Mouse (Mus musculus) hindbrain, embryonic 13.5 days (tissue): ENCODE measurements around the gene Slc22a18. TPM values are rescaled to one million over a fixed set of nuclear protein-coding genes. Genes with fewer than 3 reads are reported as not detected.

Experiments used
- ATAC-seq: fragments of 200-750 bp; cut with Nextera tagmentation; 2 replicates; pipeline ENCODE4 v1.8.0; 2017; ENCODE audit warnings: moderate TSS enrichment; ENCODE audit not compliant: low FRiP score
- H3K27ac ChIP-seq: fragments of 300-500 bp; sonication (generic); 2 replicates; pipeline ENCODE4 v1.5.1; 2015; ENCODE audit warnings: inconsistent platforms, mild to moderate bottlenecking, moderate library complexity
- H3K27me3 ChIP-seq: fragments of 300-500 bp; sonication (generic); 2 replicates; pipeline ENCODE4 v1.6.1; 2015; ENCODE audit warnings: mild to moderate bottlenecking, inconsistent platforms
- H3K36me3 ChIP-seq: fragments of 300-500 bp; sonication (generic); 2 replicates; pipeline ENCODE4 v1.6.1; 2015; ENCODE audit warnings: mild to moderate bottlenecking, inconsistent platforms
- H3K4me1 ChIP-seq: fragments of 300-500 bp; sonication (generic); replicated peaks from 2 replicates; pipeline ENCODE4 v1.6.1; 2015; ENCODE audit warnings: inconsistent platforms
- H3K4me2 ChIP-seq: fragments of 300-500 bp; sonication (generic); 2 replicates; pipeline ENCODE4 v1.6.1; 2015; ENCODE audit warnings: inconsistent platforms, mild to moderate bottlenecking, moderate library complexity
- H3K4me3 ChIP-seq: fragments of 300-500 bp; sonication (generic); 2 replicates; pipeline ENCODE4 v1.5.1; 2015; ENCODE audit warnings: mild to moderate bottlenecking, inconsistent platforms
- H3K9ac ChIP-seq: fragments of 300-500 bp; sonication (generic); 2 replicates; pipeline ENCODE4 v1.6.1; 2015; ENCODE audit warnings: mild to moderate bottlenecking, inconsistent platforms
- H3K9me3 ChIP-seq: fragments of 300-500 bp; sonication (generic); 2 replicates; pipeline ENCODE4 v1.6.1; 2016; ENCODE audit warnings: inconsistent platforms
- WGBS: fragments of 180-500 bp; shearing (Covaris S2); methylation state at CpG from one replicate; pipeline ENCODE4 v1.1.7; 2015; 5-methylcytosine and 5-hydroxymethylcytosine counted together
- polyA plus RNA-seq: library from polyadenylated mRNA; unstranded; fragments of >200 nt; fragmentation: Nextera tagmentation; extraction: Ambion mirVana; gene quantifications from 2 replicates; pipeline ENCODE4 v1.2.1, GENCODE M21; 2015

Slc22a18 gene
- polyA plus RNA-seq, 1 experiment from 2014 or later, result 0.78 TPM

DNA sequence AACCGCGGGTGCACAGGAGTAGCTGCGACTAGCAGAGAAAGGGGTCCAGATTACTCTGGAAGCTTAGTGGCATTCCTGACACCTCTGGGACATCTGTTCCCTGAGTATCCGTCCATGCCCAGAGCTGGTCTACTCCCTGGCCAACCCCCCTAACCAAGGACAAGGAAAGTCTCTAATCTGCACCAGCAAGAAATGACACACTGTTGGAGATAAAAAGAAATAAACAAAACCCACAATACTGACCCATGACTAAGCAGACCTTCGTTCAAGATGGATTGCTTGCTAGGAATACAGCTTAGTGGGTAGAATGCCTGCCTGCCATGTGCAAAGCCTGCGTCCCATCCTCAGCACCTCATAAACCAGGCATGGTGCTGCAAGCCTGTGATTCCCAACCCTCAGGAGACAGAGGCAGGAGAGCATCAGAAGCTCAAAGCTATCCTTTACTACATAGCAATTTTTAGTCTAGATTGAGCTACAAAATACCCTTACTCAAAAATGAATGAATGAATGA is 20.1 kb downstream of the Slc22a18 start:
- no peak overlapping the region for H3K4me3 ChIP-seq

DNA sequence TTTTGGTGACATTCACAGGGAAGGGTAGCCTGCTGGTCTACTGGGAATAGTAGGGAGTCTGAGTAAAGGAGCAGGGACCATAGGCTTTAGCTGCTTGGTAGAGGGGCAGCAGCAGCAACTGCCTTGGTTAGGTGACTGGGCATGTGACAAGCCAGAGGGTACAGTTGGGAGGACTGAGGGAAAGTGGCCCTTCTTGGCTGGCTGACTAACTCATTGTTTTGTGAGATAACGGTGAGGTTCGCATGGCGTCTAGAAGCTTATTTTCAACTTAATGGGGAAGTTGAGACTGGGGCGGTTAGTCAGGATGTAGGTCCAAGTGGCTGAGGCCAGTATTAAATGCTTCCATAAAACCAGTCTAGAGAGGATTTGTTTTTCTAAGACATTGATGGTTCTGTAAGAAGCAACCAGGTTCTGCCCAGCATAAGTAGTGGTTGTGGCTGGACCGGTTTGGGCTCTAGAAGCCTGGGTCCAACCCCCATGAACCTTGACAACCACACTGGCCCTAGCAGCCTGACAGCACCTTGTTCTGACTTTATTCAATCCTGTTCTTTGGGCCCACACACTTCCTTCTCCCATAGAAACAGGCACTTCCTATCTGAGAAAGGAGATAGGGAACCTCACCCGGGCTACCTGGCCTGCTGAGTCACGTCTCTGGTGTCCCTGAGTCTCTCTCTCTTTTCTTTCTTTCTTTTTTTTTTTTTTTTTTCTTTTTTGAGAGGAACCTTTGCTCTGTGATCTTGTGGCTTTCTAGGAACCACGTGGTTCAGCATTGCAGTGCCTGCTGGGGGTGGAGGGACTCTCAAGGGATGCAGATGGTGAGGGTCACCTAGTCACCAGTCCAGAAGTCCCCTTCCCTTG is 21.8 kb downstream of the Slc22a18 start:
- Histone ChIP-seq H3K27me3 (peaks cover 40% of the 10 kb centered on the region), H3K9ac (no peak overlapping the region), H3K9me3 (no peaks in the 10 kb centered on the region), H3K4me1 (no peaks in the 10 kb centered on the region), H3K27ac (no peak overlapping the region), H3K36me3 (no peaks in the 10 kb centered on the region), H3K4me2 (no peak overlapping the region), H3K4me3 (no peak overlapping the region)
- ATAC-seq, result no peak
- 89% methylated on average over 8 of the region's 8 CpGs for WGBS

More for the DNA sequence above, 20.1 kb downstream of the Slc22a18 start:
- H3K4me2 ChIP-seq, result no peak overlapping the region
- H3K9ac ChIP-seq, result no peak overlapping the region
- no peak overlapping the region for H3K27ac ChIP-seq
- H3K9me3 ChIP-seq, result no peaks in the 10 kb centered on the region
- WGBS, result 89% methylated on average over 6 of the region's 6 CpGs
- no peaks in the 10 kb centered on the region for H3K4me1 ChIP-seq
- peaks cover 37% of the 10 kb centered on the region for H3K27me3 ChIP-seq
- H3K36me3 ChIP-seq, result no peaks in the 10 kb centered on the region
- no peak for ATAC-seq

DNA sequence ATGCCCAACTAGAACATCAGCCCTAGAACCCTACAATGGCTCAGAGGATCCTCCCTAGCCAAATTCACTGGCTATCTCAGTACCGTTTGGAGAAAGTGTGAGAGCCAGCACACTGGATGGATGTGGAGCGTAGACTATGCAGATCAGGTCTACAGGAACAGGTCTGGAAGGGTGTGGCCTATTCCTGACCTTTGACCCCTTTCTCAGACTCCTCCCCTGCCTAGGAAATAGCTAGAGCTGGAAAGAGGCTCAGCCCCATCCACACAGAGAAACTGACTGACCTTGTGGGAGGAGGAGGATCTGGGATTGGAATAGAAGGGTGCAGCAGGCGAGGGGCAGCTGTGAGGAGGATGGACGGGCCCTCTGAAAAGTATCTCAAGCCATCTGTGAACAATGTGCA is 25.0 kb downstream of the Slc22a18 start:
- no peak overlapping the region for H3K9ac ChIP-seq
- ATAC-seq, result no peak
- H3K4me3 ChIP-seq, result no peak overlapping the region
- no peaks in the 10 kb centered on the region for H3K36me3 ChIP-seq
- H3K27ac ChIP-seq, result no peak overlapping the region
- H3K27me3 ChIP-seq, result peaks cover 58% of the 10 kb centered on the region
- no peaks in the 10 kb centered on the region for H3K9me3 ChIP-seq
- H3K4me1 ChIP-seq, result peaks cover 15% of the 10 kb centered on the region
- 86% methylated on average over 4 of the region's 4 CpGs for WGBS
- H3K4me2 ChIP-seq, result no peak overlapping the region

DNA sequence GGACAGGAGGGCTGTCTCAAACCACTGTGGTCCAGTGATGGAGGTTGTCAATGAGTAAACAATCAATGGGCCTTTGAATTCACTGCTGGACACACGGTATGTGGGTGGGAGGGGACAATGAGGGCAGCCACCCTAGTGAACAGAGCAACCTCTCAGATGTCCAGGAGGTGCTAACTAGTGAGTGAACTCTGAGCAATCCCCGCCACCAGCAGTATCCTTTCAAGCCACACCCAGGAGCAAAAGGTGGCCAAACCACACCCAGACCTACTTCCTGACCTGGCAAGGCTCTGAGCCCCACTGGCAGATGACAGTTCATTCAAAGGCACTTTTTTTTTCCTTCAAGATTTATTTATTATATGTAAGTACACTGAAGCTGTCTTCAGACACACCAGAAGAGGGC is 27.4 kb downstream of the Slc22a18 start:
- no peak overlapping the region for H3K4me2 ChIP-seq
- H3K9ac ChIP-seq, result no peak overlapping the region
- ATAC-seq, result no peak
- no peaks in the 10 kb centered on the region for H3K9me3 ChIP-seq
- H3K4me3 ChIP-seq, result no peak overlapping the region
- 40% methylated on average over 2 of the region's 2 CpGs for WGBS
- H3K27me3 ChIP-seq, result peaks cover 75% of the 10 kb centered on the region
- no peak overlapping the region for H3K27ac ChIP-seq
- H3K36me3 ChIP-seq, result no peaks in the 10 kb centered on the region
- H3K4me1 ChIP-seq, result peaks cover 15% of the 10 kb centered on the region

DNA sequence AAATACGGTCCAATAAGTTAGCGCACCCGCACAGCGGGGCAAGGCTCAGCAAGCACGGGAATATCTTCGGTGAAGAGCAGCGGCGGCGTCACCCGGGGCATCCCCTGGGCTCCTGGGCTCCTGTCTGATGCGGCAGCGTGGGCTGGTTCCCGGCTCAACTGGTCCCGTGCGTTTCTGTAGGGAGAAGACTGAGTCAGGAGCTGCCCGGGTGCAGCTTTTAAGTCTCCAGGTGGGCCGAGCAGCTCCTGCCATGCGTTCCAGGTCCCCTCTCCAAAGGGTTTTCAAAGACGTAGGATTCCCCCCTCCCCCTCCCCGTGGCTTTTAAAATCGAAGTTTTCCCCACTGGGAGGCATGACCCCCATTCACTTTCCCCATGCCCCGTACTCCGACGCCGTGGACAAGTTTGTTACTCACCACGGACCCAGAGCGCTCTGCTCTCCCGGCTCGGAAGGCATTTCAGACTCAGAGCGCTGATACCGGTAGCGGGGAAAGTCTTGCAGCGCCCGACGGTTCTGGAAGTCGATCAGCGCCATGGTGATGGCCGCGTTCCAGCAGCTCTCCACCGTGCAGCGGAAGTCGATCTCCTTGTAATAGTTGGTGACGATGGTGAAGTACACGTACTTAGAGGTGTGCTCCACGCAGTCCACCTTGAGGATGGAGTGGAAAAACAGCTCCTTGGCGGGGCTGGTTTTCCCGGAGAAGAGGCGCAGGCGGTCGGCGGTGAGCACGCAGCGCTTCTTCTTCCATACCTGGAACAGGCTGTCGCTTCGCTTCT is 28.3 kb downstream of the Slc22a18 start:
- Histone ChIP-seq H3K4me2 (peak overlapping the region; percentile 63), H3K9ac (peak overlapping the region; percentile 59), H3K27ac (no peak overlapping the region), H3K4me3 (peak overlapping the region; percentile 43), H3K27me3 (peaks cover 77% of the 10 kb centered on the region), H3K4me1 (peaks cover 15% of the 10 kb centered on the region), H3K36me3 (no peaks in the 10 kb centered on the region), H3K9me3 (no peaks in the 10 kb centered on the region)
- peak; percentile 47 for ATAC-seq
- 3% methylated on average over 55 of the region's 55 CpGs for WGBS

DNA sequence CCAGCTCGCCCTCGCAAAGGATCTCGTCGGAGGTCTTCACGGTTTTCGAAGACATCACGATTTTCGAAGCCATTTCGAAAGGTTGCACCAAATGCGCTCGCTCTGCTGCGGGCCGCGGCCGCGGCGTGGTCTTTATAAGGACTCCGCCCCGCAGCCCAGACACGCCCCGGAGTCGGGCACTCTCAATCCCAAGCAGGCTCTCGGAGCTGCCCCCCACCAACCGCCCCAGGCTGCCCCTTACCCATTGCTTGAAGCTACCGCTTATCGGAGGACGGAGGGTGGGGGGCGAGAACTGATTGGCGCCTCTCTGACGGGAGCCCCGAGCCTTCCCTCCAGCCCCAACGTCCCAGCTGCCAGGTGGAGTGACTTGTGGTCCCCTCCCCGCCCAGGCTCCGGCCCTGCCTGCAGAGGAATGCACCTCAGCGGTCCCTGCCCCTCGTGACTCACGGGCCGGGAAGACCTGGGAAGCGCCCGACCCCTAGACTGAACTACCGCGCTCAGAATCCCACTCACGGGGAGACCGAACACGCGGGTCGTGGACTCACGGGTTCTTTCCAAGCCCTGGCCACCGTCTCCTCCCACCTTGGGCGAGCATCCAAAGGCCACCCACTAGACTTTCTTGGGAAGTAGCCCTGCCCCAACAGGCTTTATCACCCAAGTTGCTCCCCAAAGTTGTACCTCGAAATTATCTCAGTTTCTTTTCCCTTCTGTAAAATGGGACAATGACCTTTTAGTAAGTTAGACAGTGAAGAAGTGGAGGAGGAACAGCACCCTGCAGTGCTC is 29.1 kb downstream of the Slc22a18 start, which contains the start of gene Phlda2:
TSS of gene Phlda2 (minus strand) at position 733 of the 783 bp plus-strand sequence.
- Histone ChIP-seq H3K9ac (peak within 1 kb of the TSS; percentile 59), H3K4me3 (peak within 1 kb of the TSS; percentile 43), H3K9me3 (no peaks in the 10 kb centered on the region), H3K4me2 (peak within 1 kb of the TSS; percentile 63), H3K4me1 (peaks cover 15% of the 10 kb centered on the region), H3K27ac (no peak within 1 kb of the TSS), H3K36me3 (no peaks in the 10 kb centered on the region), H3K27me3 (peaks cover 77% of the 10 kb centered on the region)
- WGBS, result 5% methylated on average over 51 of the region's 51 CpGs
- ATAC-seq, result no peak

DNA sequence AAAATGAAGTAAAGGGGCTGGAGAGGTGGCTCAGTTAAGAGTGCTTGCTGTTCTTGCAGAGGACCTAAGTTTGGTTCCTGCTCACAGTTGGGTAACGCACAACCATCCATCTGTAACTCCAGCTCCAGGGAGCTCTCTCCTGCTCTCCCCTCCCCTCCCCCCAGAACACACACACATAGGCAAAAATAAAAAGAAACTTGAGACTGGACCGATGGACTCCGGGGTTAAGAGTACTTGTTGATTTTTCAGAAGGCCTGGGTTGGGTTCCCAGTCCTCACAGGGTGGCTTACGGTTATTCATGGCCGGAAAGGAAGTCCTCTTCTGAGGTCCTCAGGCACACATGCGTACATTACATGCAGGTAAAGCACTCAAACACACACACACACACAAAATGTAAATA is 30.4 kb downstream of the Slc22a18 start:
- Histone ChIP-seq H3K4me3 (no peak overlapping the region), H3K27me3 (peaks cover 69% of the 10 kb centered on the region), H3K36me3 (no peaks in the 10 kb centered on the region), H3K4me2 (no peak overlapping the region), H3K9ac (no peak overlapping the region), H3K27ac (no peak overlapping the region), H3K9me3 (no peaks in the 10 kb centered on the region), H3K4me1 (peaks cover 15% of the 10 kb centered on the region)
- WGBS, result 93% methylated on average over 6 of the region's 6 CpGs
- ATAC-seq, result no peak

DNA sequence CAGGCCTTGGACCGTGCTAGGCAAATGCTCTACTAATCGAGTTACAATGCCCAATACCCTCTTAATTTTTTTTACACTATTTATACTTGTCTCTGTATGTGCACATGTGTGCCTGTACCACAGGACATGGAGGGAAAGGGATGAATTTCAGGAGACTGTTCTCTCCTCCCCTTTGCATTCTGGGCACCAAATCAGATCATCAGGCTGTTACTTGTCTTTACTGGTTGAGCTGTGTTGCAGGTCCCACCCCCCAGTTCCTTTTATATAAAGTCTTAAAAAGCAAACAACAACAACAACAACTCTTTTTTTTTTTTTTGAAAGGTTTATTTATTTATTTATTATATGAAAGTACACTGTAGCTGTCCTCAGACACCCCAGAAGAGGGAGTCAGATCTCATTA is 31.9 kb downstream of the Slc22a18 start:
- no peak for ATAC-seq
- peaks cover 15% of the 10 kb centered on the region for H3K4me1 ChIP-seq
- no peak overlapping the region for H3K27ac ChIP-seq
- peaks cover 54% of the 10 kb centered on the region for H3K27me3 ChIP-seq
- no peak overlapping the region for H3K4me2 ChIP-seq
- no peaks in the 10 kb centered on the region for H3K9me3 ChIP-seq
- no peak overlapping the region for H3K4me3 ChIP-seq
- WGBS, result 96% methylated on average over 2 of the region's 2 CpGs
- no peaks in the 10 kb centered on the region for H3K36me3 ChIP-seq
- H3K9ac ChIP-seq, result no peak overlapping the region

DNA sequence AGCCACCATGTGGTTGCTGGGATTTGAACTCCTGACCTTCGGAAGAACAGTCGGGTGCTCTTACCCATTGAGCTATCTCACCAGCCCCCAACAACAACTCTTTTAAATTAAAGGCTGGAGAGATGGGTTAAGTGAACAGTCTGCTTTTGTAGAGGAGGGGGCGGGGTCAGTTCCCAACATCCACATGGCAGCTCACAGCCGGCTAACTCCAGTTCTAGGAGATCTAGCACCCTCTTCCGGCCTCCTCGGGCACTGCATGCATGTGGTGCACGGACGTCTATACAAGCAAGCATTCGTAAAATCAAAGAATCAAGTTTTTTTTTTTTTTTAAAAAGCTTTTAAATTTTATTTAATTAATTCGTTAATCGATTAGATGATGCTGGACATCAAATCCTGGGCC is 32.3 kb downstream of the Slc22a18 start:
- WGBS, result 24% methylated on average over 11 of the region's 11 CpGs
- no peak overlapping the region for H3K4me3 ChIP-seq
- H3K36me3 ChIP-seq, result no peaks in the 10 kb centered on the region
- no peak overlapping the region for H3K27ac ChIP-seq
- H3K27me3 ChIP-seq, result peaks cover 50% of the 10 kb centered on the region
- H3K9ac ChIP-seq, result no peak overlapping the region
- ATAC-seq, result no peak
- H3K9me3 ChIP-seq, result no peaks in the 10 kb centered on the region
- H3K4me1 ChIP-seq, result peaks cover 15% of the 10 kb centered on the region
- H3K4me2 ChIP-seq, result no peak overlapping the region

DNA sequence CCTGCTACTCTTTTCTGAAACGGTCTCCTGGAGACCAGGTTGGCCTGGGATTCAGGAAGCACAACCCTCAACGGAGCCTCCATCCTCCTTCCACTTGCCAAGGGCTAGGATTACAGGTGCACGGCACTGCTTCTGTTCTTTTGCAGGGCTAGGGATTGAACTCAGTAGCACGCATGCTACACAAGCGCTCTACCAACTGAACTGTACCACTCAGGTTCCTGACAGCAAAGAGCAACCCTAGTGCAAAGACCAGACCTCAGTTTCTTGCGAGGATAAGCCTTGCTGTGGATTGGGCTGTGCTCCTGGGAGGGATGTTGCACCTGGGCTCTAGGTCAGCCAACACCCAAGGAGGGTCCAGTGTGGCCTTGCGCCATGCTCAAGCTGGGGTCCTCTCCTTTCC is 32.7 kb downstream of the Slc22a18 start:
- WGBS, result 77% methylated on average over 7 of the region's 7 CpGs

DNA sequence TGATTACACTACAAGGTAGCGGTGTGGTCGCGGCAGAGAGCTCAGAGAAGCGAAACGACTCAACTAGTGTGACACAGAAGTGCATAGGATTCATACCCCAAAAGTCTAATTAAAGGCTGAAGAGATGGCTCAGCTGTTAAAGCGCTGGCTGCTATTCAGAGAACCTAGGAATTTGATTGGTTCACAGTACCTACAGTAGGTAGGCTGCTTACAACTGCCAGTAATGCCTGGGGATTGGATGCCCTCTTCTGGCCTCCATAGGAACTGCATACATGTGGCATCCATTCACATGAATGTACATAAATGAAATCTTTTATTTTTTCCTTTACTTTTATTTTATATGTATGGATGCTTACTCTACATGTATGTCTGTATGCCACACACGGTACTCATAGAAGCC is 33.1 kb downstream of the Slc22a18 start:
- Histone ChIP-seq H3K4me1 (peaks cover 12% of the 10 kb centered on the region), H3K27ac (no peak overlapping the region), H3K27me3 (peaks cover 41% of the 10 kb centered on the region), H3K4me2 (no peak overlapping the region), H3K36me3 (no peaks in the 10 kb centered on the region), H3K4me3 (no peak overlapping the region), H3K9me3 (no peaks in the 10 kb centered on the region), H3K9ac (no peak overlapping the region)
- WGBS, result 32% methylated on average over 7 of the region's 7 CpGs
- no peak for ATAC-seq

More for the DNA sequence above, 32.7 kb downstream of the Slc22a18 start:
- peaks cover 45% of the 10 kb centered on the region for H3K27me3 ChIP-seq
- peaks cover 15% of the 10 kb centered on the region for H3K4me1 ChIP-seq
- H3K36me3 ChIP-seq, result no peaks in the 10 kb centered on the region
- H3K27ac ChIP-seq, result no peak overlapping the region
- H3K9me3 ChIP-seq, result no peaks in the 10 kb centered on the region
- H3K9ac ChIP-seq, result no peak overlapping the region
- ATAC-seq, result no peak
- no peak overlapping the region for H3K4me3 ChIP-seq
- H3K4me2 ChIP-seq, result no peak overlapping the region

DNA sequence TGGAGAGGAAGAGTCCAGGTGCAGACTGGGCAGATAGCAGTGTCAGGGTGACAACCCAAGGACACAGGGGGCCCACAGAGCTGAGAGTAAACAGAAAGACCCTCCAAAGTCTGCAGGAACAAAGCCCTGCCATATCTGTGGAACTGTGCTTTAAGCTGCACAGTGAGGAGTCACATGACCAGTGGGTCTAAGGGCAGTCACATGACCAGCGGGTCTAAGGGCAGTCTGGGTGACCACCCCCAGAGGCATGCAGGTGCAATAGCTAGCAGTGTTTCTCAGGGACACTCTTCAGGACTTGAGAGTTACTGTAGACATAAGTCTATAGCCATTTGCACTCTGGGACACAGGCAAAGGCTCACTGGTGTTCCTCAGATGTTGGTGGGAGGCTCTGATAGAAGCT is 36.0 kb downstream of the Slc22a18 start:
- no peaks in the 10 kb centered on the region for H3K9me3 ChIP-seq
- no peak overlapping the region for H3K4me2 ChIP-seq
- peaks cover 22% of the 10 kb centered on the region for H3K36me3 ChIP-seq
- no peak for ATAC-seq
- no peak overlapping the region for H3K4me3 ChIP-seq
- 73% methylated on average over 1 of the region's 1 CpGs for WGBS
- no peaks in the 10 kb centered on the region for H3K4me1 ChIP-seq
- peaks cover 12% of the 10 kb centered on the region for H3K27me3 ChIP-seq
- no peak overlapping the region for H3K27ac ChIP-seq
- no peak overlapping the region for H3K9ac ChIP-seq
